Mouse (Mus musculus) embryonic facial prominence, embryonic 13.5 days (tissue): ENCODE data around the gene Adat2. TPM values are rescaled to one million over a fixed set of nuclear protein-coding genes. Genes with fewer than 3 reads are reported as not detected.

Experiments
- ATAC-seq: fragments of 200-750 bp; cut with Nextera tagmentation; 2 replicates; pipeline ENCODE4 v1.8.0; 2017; ENCODE audit warnings: low read depth; ENCODE audit not compliant: insufficient number of reproducible peaks, insufficient read depth, low FRiP score, low TSS enrichment
- H3K27ac ChIP-seq: fragments of 300-500 bp; sonication (generic); 2 replicates; pipeline ENCODE4 v1.5.1; 2015; ENCODE audit warnings: moderate library complexity, mild to moderate bottlenecking, inconsistent platforms
- H3K27me3 ChIP-seq: fragments of 300-500 bp; sonication (generic); 2 replicates; pipeline ENCODE4 v1.6.1; 2015; ENCODE audit warnings: mild to moderate bottlenecking, inconsistent platforms
- H3K36me3 ChIP-seq: fragments of 300-500 bp; sonication (generic); 2 replicates; pipeline ENCODE4 v1.6.1; 2015; ENCODE audit warnings: mild to moderate bottlenecking, inconsistent platforms
- H3K4me1 ChIP-seq: fragments of 300-500 bp; sonication (generic); 2 replicates; pipeline ENCODE4 v1.6.1; 2015; ENCODE audit warnings: inconsistent platforms
- H3K4me2 ChIP-seq: fragments of 300-500 bp; sonication (generic); 2 replicates; pipeline ENCODE4 v1.6.1; 2015; ENCODE audit warnings: moderate library complexity, mild to moderate bottlenecking, inconsistent platforms
- H3K4me3 ChIP-seq: fragments of 300-500 bp; sonication (generic); 2 replicates; pipeline ENCODE4 v1.5.1; 2015; ENCODE audit warnings: mild to moderate bottlenecking, inconsistent platforms
- H3K9ac ChIP-seq: fragments of 300-500 bp; sonication (generic); 2 replicates; pipeline ENCODE4 v1.6.1; 2015; ENCODE audit warnings: mild to moderate bottlenecking, inconsistent platforms
- H3K9me3 ChIP-seq: fragments of 300-500 bp; sonication (generic); 2 replicates; pipeline ENCODE4 v1.6.1; 2016; ENCODE audit warnings: inconsistent platforms
- WGBS: fragments of 180-500 bp; shearing (Covaris S2); methylation state at CpG from one replicate; pipeline ENCODE4 v1.1.7; 2015; ENCODE audit warnings: mixed read lengths; 5-methylcytosine and 5-hydroxymethylcytosine counted together
- polyA plus RNA-seq: library from polyadenylated mRNA; unstranded; fragments of >200 nt; fragmentation: Nextera tagmentation; extraction: Ambion mirVana; gene quantifications from 2 replicates; pipeline ENCODE4 v1.2.1, GENCODE M21; 2015

The Adat2 gene
- polyA plus RNA-seq, 1 experiment from 2014 or later, result 4.8 TPM

DNA sequence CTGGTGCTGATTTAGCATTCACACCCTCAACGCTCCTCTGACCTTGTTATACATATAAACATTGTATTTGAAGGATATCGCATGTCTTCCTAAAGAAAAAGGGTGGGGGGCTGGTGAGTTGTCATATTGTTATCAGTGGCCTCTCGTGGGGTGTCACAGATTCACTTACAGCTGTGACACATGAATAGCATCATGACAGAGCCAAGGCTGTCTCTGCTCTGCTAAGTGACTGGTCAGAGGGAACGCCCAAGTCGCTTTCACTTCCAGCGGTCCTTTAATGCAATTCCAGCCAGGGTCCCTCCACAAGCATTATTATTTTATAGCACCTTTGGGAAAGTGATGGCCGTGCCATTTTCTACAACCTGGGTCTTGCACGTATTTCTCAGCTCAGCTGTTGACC lies 44.8 kb downstream of the Adat2 start:
- Histone ChIP-seq H3K9me3 (no peaks in the 10 kb centered on the region), H3K4me2 (no peak overlapping the region), H3K4me3 (no peak overlapping the region), H3K27ac (no peak overlapping the region), H3K9ac (no peak overlapping the region), H3K27me3 (no peaks in the 10 kb centered on the region), H3K36me3 (no peaks in the 10 kb centered on the region), H3K4me1 (peaks cover 5% of the 10 kb centered on the region)
- ATAC-seq, result no peak
- WGBS, result 83% methylated on average over 8 of the region's 8 CpGs

DNA sequence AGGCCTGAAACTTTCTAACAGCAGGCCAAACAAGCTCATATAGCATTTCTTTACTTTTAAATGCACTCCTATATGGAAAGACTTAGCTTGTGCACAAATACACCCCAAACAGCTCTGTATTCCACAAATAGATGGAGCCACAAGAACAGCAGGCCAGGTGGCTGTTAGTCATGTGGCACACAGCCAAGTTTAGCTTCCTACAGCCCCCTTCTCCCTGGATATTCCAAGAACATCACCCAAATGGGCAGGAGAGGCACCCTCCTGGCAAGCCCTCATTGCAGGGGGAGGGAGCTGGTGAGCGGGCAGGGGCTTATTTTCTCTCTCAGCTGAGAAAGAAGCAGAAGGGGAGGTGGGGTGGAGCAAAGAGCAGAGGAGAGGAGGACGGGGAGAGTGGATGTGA lies 48.2 kb downstream of the Adat2 start:
- H3K4me3 ChIP-seq, result no peak overlapping the region
- no peaks in the 10 kb centered on the region for H3K9me3 ChIP-seq
- no peak overlapping the region for H3K27ac ChIP-seq
- no peak overlapping the region for H3K4me2 ChIP-seq
- no peaks in the 10 kb centered on the region for H3K27me3 ChIP-seq
- no peaks in the 10 kb centered on the region for H3K36me3 ChIP-seq
- peaks cover 4% of the 10 kb centered on the region for H3K4me1 ChIP-seq
- H3K9ac ChIP-seq, result no peak overlapping the region
- no peak for ATAC-seq
- WGBS, result 52% methylated on average over 2 of the region's 2 CpGs

Other genes with a start within 250 kb of the Adat2 start
- 22.9 and 24.9 TPM in 2 replicates for gene Phactr2, start 78.5 kb upstream of the Adat2 start, polyA plus RNA-seq
- gene Fuca2, start 53.4 kb upstream of the Adat2 start, polyA plus RNA-seq, result 40.5 and 49.4 TPM in 2 replicates
- gene Pex3, start 248 bp downstream of the Adat2 start, polyA plus RNA-seq, result 25.2 and 28.3 TPM in 2 replicates